Mouse (Mus musculus): Measurements from ENCODE around the gene Fdps. TPM values are rescaled to one million over a fixed set of nuclear protein-coding genes. Genes with fewer than 3 reads are reported as not detected.
"Not testable (repeated sequence)": the region's sequence is repeated elsewhere in the genome, so short reads cannot be mapped to it uniquely, and the experiment has no call there.

Gene Fdps
- polyA plus RNA-seq, 1 experiment from 2014 or later = 315 TPM

- Histone ChIP-seq H3K4me2 (no peak overlapping the region), H3K9ac (no peak overlapping the region), H3K9me3 (replicated peaks) (no peaks in the 10 kb centered on the region), H3K27ac (no peak overlapping the region), H3K36me3 (ENCODE audit: poor library complexity, severe bottlenecking) (peaks cover 63% of the 10 kb centered on the region), H3K27me3 (peaks cover 16% of the 10 kb centered on the region), H3K4me3 (no peak overlapping the region), H3K4me1 (peaks cover 10% of the 10 kb centered on the region)
- ATAC-seq = no peak
- WGBS = 76% methylated on average over 2 of the region's 2 CpGs
Observed at GRCm38 (mm10) chr3:89084133-89084532, 17.6 kb downstream of the Fdps start.

GRCm38 (mm10) chr3:89082287-89082686 is 19.5 kb downstream of the Fdps start:
- H3K27me3 ChIP-seq; H3K9me3 ChIP-seq (replicated peaks); H3K9ac ChIP-seq; H3K4me1 ChIP-seq; H3K27ac ChIP-seq; ATAC-seq; H3K4me2 ChIP-seq; H3K4me3 ChIP-seq: not testable (repeated sequence)
- peaks cover 57% of the 10 kb centered on the region for H3K36me3 ChIP-seq (ENCODE audit: poor library complexity, severe bottlenecking)

GRCm38 (mm10) chr3:89077383-89077782 is 24.4 kb downstream of the Fdps start:
- 92% methylated on average over 9 of the region's 9 CpGs for WGBS

GRCm38 (mm10) chr3:89067265-89067664 is 34.5 kb downstream of the Fdps start:
- Histone ChIP-seq H3K36me3 (ENCODE audit: poor library complexity, severe bottlenecking) (peaks cover 94% of the 10 kb centered on the region), H3K9me3 (replicated peaks) (no peaks in the 10 kb centered on the region), H3K27ac (no peak overlapping the region), H3K4me2 (no peak overlapping the region), H3K27me3 (no peaks in the 10 kb centered on the region), H3K4me3 (no peak overlapping the region), H3K4me1 (no peaks in the 10 kb centered on the region), H3K9ac (no peak overlapping the region)
- ATAC-seq = no peak

More at GRCm38 (mm10) chr3:89077383-89077782, 24.4 kb downstream of the Fdps start:
- H3K36me3 ChIP-seq (ENCODE audit: poor library complexity, severe bottlenecking) = peaks cover 74% of the 10 kb centered on the region
- no peak for ATAC-seq
- no peak overlapping the region for H3K4me3 ChIP-seq
- H3K27ac ChIP-seq = no peak overlapping the region
- no peak overlapping the region for H3K9ac ChIP-seq
- H3K4me2 ChIP-seq = no peak overlapping the region
- no peaks in the 10 kb centered on the region for H3K4me1 ChIP-seq
- no peaks in the 10 kb centered on the region for H3K27me3 ChIP-seq
- H3K9me3 ChIP-seq (replicated peaks) = no peaks in the 10 kb centered on the region

- ATAC-seq = no peak
- Histone ChIP-seq H3K36me3 (ENCODE audit: poor library complexity, severe bottlenecking) (peaks cover 93% of the 10 kb centered on the region), H3K9me3 (replicated peaks) (no peaks in the 10 kb centered on the region), H3K27me3 (no peaks in the 10 kb centered on the region), H3K4me1 (no peaks in the 10 kb centered on the region), H3K9ac (no peak overlapping the region), H3K4me2 (no peak overlapping the region), H3K27ac (no peak overlapping the region), H3K4me3 (no peak overlapping the region)
- 62% methylated on average over 3 of the region's 3 CpGs for WGBS
Observed at GRCm38 (mm10) chr3:89061696-89062095, 40.1 kb downstream of the Fdps start.

- H3K36me3 ChIP-seq (ENCODE audit: poor library complexity, severe bottlenecking) = peaks cover 94% of the 10 kb centered on the region
- 70% methylated on average over 3 of the region's 3 CpGs for WGBS
Observed at GRCm38 (mm10) chr3:89058783-89059182, 43.0 kb downstream of the Fdps start.

GRCm38 (mm10) chr3:89058361-89058760 is 43.4 kb downstream of the Fdps start:
- no peaks in the 10 kb centered on the region for H3K4me1 ChIP-seq
- no peaks in the 10 kb centered on the region for H3K9me3 ChIP-seq (replicated peaks)
- no peak overlapping the region for H3K9ac ChIP-seq
- no peak overlapping the region for H3K4me2 ChIP-seq
- ATAC-seq = no peak
- 98% methylated on average over 9 of the region's 9 CpGs for WGBS
- H3K36me3 ChIP-seq (ENCODE audit: poor library complexity, severe bottlenecking) = peaks cover 94% of the 10 kb centered on the region
- H3K27ac ChIP-seq = no peak overlapping the region
- no peak overlapping the region for H3K4me3 ChIP-seq
- no peaks in the 10 kb centered on the region for H3K27me3 ChIP-seq

More at GRCm38 (mm10) chr3:89058783-89059182, 43.0 kb downstream of the Fdps start:
- no peaks in the 10 kb centered on the region for H3K4me1 ChIP-seq
- H3K9ac ChIP-seq = no peak overlapping the region
- no peak overlapping the region for H3K27ac ChIP-seq
- ATAC-seq = no peak
- H3K4me3 ChIP-seq = no peak overlapping the region
- no peaks in the 10 kb centered on the region for H3K27me3 ChIP-seq
- no peak overlapping the region for H3K4me2 ChIP-seq
- no peaks in the 10 kb centered on the region for H3K9me3 ChIP-seq (replicated peaks)

Other genes starting within 250 kb of the Fdps start
- gene Msto1, start 188.0 kb downstream of the Fdps start, polyA plus RNA-seq (2015; fragmentation: Nextera tagmentation; extraction: Ambion mirVana) = 40.3 and 48.5 TPM in 2 replicates
- gene Ash1l, start 151.3 kb downstream of the Fdps start, polyA plus RNA-seq (2015; fragmentation: Nextera tagmentation; extraction: Ambion mirVana) = 21.8 and 24.4 TPM in 2 replicates
- gene Dap3, start 150.8 kb downstream of the Fdps start, polyA plus RNA-seq (2015; fragmentation: Nextera tagmentation; extraction: Ambion mirVana) = 139 and 145 TPM in 2 replicates
- 38.4 and 40.5 TPM in 2 replicates for gene Rusc1, start 8.6 kb downstream of the Fdps start, polyA plus RNA-seq (2015; fragmentation: Nextera tagmentation; extraction: Ambion mirVana)
- not detected in 2 replicates for gene Gm43738, start 860 bp downstream of the Fdps start, polyA plus RNA-seq (2015; fragmentation: Nextera tagmentation; extraction: Ambion mirVana)
- gene Pklr, start 34.2 kb upstream of the Fdps start, polyA plus RNA-seq (2015; fragmentation: Nextera tagmentation; extraction: Ambion mirVana) = 0.09 and 0.26 TPM in 2 replicates
- 19.0 and 19.6 TPM in 2 replicates for gene Hcn3, start 58.2 kb upstream of the Fdps start, polyA plus RNA-seq (2015; fragmentation: Nextera tagmentation; extraction: Ambion mirVana)
- 25.0 and 26.2 TPM in 2 replicates for gene Clk2, start 62.8 kb upstream of the Fdps start, polyA plus RNA-seq (2015; fragmentation: Nextera tagmentation; extraction: Ambion mirVana)
- gene Scamp3, start 75.5 kb upstream of the Fdps start, polyA plus RNA-seq (2015; fragmentation: Nextera tagmentation; extraction: Ambion mirVana) = 102 and 109 TPM in 2 replicates
- gene Fam189b, start 81.2 kb upstream of the Fdps start, polyA plus RNA-seq (2015; fragmentation: Nextera tagmentation; extraction: Ambion mirVana) = 15.1 and 23.0 TPM in 2 replicates
- 34.6 and 36.3 TPM in 2 replicates for gene Gba, start 101.0 kb upstream of the Fdps start, polyA plus RNA-seq (2015; fragmentation: Nextera tagmentation; extraction: Ambion mirVana)
- 79.2 and 96.1 TPM in 2 replicates for gene Thbs3, start 113.2 kb upstream of the Fdps start, polyA plus RNA-seq (2015; fragmentation: Nextera tagmentation; extraction: Ambion mirVana)
- gene Mtx1, start 125.1 kb upstream of the Fdps start, polyA plus RNA-seq (2015; fragmentation: Nextera tagmentation; extraction: Ambion mirVana) = 196 and 201 TPM in 2 replicates
- gene Muc1, start 127.1 kb upstream of the Fdps start, polyA plus RNA-seq (2015; fragmentation: Nextera tagmentation; extraction: Ambion mirVana) = 2.8 and 3.1 TPM in 2 replicates
- gene Krtcap2, start 144.0 kb upstream of the Fdps start, polyA plus RNA-seq (2015; fragmentation: Nextera tagmentation; extraction: Ambion mirVana) = 221 and 237 TPM in 2 replicates
- 36.6 and 43.2 TPM in 2 replicates for gene Trim46, start 144.3 kb upstream of the Fdps start, polyA plus RNA-seq (2015; fragmentation: Nextera tagmentation; extraction: Ambion mirVana)
- gene Dpm3, start 157.4 kb upstream of the Fdps start, polyA plus RNA-seq (2015; fragmentation: Nextera tagmentation; extraction: Ambion mirVana) = 100 and 106 TPM in 2 replicates
- gene Slc50a1, start 168.6 kb upstream of the Fdps start, polyA plus RNA-seq (2015; fragmentation: Nextera tagmentation; extraction: Ambion mirVana) = 25.8 and 32.7 TPM in 2 replicates
- 9.5 and 10.9 TPM in 2 replicates for gene Efna1, start 179.2 kb upstream of the Fdps start, polyA plus RNA-seq (2015; fragmentation: Nextera tagmentation; extraction: Ambion mirVana)
- gene Efna3, start 221.0 kb upstream of the Fdps start, polyA plus RNA-seq (2015; fragmentation: Nextera tagmentation; extraction: Ambion mirVana) = 18.7 and 23.4 TPM in 2 replicates
- 16.0 and 16.3 TPM in 2 replicates for gene Efna4, start 236.1 kb upstream of the Fdps start, polyA plus RNA-seq (2015; fragmentation: Nextera tagmentation; extraction: Ambion mirVana)
- gene Adam15, start 248.0 kb upstream of the Fdps start, polyA plus RNA-seq (2015; fragmentation: Nextera tagmentation; extraction: Ambion mirVana) = 24.1 and 27.5 TPM in 2 replicates